Mouse (Mus musculus) fat pad, adult 2 months (tissue): ENCODE measurements at regions not wholly inside any gene's neighbourhood (a gene's known extent, or its start where the extent isn't known, plus 50 kb on each side); places are given as distances from the start of the nearest gene placed in this dataset.

ENCODE experiments used
- DNase-seq: peaks from one replicate; pipeline ENCODE4 v3.0.0-alpha.2; 2011; ENCODE audit warnings: low read depth, low spot score; ENCODE audit errors: extremely low read depth

DNA sequence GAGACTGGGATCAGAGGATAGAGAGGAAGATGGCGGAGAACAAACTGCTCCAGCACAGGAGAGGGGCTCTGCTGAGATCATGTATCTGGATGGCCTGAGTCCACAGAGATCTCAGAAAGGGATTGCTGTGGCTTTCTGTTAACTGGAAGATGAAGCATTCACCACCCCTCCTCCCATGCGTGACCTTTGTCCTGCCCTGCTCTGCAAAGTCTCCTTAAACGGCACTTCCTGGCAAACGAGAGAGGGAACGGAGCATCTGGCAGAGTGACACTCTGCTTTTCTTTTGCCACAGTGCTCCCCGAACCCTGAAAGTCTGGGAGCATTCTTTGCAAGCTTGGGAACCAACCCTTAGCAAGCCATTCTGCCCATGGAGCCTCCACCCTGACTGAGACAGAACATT is 147.1 kb downstream of the Adamts15 start:
- no peak for DNase-seq

DNA sequence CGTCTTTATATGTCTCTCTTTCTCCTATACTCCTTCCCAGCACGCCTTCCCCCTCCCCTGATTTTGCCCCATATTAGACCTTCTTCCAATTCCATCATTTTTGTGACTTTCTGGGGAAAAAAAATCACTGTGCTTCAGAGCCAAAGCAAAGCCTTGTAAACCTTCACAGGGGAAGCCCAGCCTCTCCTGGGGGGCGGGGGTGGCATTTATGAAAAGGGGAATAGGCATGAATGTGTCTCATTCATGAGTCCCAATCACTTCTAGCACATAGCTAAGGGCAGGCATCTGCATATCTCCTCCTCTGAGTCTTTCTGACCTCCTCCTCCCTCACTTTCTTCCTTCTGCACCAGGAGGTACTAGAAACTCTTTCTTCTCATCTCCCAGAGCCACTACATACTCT is 149.8 kb downstream of the Adamts15 start:
- DNase-seq, result no peak

DNA sequence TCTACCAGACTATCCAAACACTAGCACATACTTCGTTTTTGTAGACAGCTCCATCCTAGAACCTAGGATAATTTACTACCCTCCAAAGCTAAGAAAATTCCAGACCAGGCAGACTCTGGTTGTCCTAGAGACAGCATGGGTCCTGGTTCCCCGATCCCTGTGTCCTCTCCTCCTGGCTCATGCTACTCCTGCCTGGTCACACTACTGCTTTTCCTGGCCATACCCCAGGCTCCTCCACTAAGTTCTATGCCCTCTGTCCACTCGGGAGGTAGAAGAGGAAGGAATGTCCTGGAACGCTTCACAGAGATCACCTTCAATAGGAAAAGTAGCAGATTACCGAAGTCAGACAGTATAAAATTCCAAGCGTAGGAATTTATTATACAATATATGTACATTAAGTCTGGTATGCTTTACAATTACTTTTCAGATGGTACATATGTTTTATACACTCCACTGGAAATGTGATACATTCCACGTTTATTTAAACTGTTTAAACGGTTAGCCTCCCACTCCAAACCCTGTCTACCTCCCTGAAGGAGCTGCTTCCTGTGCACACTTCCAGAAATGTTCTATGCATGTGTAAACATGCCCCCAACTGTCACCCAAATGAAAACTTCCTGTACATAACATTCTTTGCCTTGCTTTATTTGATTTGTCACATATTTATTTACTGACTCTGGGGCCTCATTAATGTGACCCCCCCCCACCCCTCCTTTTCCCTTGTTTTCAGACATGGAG is 151.6 kb downstream of the Adamts15 start:
- DNase-seq, result no peak

DNA sequence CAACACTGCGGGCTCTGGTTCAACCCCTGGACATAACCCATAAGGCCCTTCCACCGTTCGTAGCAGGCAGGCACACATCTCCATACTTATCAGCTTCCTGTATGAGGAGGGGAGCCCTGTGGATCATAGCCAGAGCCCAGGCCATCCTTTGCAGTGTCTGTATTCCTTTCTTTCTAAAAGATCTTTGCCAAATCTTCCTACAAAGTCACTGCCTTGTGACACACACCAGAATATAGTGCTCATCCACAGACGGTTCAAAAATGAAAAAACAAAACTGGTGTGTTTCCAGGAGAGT is 152.9 kb downstream of the Adamts15 start:
- DNase-seq, result no peak

DNA sequence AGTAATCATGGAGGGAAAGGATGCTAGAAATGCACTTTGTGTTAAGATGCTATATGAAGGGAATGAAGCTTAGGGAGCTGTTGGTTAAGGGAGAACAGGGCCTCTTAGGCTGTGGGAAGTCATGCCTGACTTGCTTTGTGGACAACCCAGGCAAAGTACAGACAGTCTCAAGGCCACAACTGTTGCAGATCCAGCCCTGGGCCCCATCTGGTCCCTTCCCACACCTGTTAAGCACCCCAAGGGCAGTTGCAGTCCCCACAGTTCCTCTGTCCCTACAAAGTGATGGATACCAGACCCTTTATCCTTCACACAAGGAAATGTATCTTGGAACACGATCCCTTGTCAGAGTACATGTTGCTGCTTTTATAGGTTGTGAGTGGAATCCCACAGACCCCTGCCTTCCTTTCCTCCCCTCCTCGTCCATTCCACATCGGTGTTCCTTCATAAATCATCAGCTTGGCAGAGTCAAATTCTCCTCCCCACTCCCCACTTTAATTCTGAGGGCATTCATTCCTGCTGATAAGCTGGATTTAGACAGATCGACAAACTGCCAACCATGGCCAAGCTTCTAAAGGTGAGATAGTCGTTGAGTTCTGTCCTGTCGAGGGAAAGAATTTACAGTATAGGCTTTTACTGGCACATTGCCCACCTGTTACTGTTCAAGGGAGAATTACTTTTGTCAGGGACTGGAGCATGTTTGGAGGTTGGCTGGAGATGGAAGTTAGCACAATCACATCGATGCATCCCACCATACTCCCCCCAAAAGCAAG is 153.4 kb downstream of the Adamts15 start:
- no peak for DNase-seq

DNA sequence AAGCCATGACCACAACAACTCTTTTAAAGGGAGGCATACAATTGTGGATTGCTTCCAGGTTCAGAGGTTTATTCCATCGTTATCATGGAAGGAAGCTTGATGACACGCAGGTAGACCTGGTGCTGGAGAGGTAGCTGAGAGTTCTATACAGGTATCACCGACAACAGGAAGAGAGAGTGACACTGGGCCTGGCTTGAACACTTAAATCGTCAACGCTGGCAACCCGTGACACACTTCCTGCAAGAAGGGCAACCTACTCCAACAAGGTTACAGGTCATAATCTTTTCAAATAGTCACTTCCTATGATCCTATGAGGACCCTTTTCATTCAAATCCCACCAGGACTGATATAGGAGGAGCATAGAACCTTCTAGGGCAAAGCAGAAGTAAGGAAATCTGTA is 155.6 kb downstream of the Adamts15 start:
- DNase-seq, result no peak

DNA sequence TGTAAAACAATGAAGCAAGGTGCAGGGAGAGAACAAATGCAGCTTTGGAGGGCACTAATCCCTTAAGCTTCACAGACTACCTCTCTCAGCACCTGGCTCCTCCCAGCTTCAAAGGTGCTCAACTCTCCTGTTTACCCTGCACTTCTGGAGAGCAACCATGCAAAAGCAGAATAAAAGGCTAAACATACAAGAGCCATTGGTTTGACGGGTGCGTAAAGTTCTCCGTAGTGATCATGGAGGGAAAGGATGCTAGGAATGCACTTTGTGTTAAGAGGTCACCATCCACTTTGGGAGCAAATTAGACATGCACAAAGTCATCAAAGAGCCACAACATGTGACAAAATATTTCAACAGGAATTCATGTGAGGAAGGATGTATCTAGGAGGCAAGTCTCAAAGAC is 156.1 kb downstream of the Adamts15 start:
- no peak for DNase-seq

DNA sequence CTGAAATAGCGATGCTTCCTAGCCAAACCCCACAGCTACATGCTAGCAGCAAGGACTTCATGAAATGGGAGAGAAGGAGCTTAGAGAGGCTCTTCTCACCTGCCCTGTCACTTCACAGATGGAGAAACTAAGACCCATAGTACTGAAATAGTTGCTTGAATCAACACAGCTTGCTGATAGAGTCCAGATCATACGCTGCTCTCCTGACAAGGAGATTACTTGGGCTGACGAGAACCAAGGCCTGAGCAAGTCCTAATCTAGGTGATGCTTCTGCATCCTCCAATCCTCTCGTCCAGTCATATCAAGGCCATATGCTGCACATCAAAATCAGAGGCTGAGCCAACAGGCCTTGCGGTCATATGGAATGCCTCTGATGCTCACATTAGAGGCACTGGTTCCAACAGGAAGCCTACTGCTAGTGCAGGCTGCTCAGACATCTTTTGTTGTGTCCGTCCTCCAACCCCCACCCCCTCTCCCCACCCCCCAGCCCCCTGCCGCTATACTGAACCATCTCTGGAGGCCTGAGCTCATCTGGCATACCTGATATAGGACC is 157.2 kb downstream of the Adamts15 start:
- DNase-seq, result no peak

DNA sequence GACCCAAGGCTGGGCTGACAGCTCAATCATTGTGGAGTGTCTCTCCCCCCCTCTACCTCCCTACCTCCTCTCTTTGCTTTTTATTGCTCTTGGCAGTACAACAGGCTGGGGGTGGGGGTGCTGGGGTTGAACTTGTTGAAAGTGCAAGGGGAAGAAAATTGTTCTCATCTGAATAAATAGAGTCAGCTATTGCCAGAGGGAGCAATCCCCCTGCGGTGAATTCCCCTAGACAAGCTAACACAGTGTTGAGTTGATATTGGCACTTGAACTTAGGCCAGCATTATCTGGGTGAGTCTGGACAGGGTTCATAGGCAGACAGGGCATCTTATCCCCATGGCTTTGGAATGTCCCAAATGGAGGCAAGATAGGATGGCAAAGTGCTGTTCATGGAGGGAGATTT is 159.3 kb downstream of the Adamts15 start:
- no peak for DNase-seq

DNA sequence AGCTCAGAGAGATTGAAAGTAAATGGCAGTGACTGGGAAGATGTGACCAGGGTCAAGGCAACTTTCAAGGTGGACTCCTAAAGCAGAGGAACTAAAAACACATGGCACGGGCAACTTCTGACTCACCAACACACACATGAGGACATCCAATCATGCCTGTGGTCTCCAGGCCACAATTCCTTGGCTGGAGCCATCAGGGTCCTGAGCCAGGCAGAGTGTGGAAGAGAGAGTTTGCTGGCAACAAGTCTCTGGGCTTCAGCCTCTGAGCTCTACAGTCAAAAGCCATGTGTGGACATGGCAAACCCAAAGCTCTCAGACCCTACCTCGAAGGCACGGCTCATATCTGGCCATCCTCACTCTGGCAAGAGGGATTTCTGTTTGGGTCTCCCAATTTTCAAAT is 164.1 kb downstream of the Adamts15 start:
- DNase-seq, result no peak

DNA sequence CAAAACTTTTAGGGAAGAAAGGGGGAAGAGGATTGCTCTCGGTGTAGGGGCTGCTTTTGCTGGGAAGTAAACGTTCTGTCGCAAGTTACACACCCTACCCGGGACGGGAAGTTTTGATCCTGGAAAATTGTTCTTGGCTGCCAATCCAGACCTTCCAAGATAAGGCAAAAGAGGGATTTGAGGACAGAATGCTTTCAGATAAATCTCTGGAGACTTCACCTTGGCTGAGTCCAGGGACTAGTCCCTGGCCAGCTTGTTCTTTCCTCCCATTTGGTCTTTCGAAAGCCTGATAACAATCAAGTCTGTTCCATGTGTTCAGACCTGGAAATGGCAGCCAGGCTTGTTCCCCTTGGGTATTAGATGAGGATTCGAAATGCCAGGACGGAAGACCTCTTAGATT is 164.8 kb downstream of the Adamts15 start:
- peak; percentile 47 for DNase-seq

DNA sequence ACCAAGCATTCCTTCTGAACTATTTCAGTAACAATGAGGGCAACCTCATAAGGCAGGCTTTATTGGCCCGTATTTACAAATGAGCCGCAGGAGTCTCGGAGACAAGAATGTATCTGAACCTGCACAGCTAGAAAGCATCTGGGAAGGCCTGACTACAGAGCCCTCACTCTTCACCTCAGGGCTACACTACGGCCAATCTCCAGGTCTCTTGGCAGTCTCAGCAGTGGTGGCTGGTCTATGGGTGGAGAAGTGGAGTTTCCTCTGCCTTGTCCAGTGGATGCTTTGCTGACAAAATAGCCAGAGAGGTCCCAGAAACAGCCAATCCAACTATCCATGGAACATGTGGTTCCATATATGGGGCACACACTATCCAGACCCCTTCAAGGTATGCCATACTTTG is 165.5 kb downstream of the Adamts15 start:
- DNase-seq, result no peak

DNA sequence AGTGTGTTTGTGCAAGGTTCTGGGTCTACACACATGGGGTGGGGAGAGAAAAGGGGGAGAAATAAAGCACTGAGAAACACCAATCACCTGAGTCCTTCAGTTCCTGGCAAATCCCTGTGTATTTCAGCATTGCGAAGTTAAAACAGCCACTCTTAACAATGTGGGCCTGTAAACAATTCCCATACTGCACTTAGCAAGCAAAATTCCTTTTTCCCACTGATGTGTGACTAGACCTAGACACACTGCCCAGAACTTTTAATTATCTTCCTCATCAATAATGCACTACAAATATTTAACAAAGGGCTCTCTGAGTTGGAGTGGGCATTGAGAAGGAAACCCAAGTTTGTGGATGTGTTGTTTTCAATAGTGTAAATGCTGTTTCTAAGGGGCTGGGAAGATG is 166.7 kb downstream of the Adamts15 start:
- no peak for DNase-seq

DNA sequence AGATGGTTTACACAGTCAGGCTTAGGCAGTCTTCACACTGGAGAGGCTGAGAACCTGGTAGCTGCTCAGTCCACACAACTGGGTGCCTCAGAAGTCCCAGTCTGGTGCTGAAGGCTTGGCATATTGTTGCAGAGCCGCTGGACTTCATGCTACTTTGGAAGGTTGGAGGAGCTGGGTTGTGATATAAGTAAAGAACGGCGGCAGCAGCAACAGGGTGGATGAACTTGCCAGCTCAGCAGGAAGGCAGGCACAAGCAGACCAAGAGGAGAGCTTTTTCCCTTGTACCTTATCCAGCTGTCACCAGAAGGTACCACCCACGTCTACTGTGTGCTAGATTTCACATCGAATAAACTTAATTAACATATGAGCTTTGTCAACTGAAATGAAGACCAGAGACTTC is 167.4 kb downstream of the Adamts15 start:
- no peak for DNase-seq

DNA sequence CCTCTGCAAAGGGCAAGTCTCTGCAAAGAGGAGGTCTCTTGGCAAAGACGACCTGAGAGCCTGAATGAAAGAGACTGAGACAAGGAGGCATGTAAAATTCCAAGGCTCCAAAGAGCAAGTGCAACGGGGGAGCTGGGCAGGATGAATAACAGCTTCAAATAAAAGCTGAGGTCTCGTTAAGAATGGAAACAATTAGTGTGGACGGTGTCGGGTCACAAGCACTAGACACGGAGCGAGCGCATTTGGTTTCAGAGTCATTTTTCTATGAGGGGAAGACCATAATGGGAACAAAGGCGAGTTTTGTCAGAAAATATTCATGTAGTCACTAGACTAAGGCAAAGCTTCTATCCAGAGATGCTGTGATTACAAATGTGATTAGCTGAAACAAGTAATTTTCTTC is 178.8 kb downstream of the Adamts15 start:
- no peak for DNase-seq

DNA sequence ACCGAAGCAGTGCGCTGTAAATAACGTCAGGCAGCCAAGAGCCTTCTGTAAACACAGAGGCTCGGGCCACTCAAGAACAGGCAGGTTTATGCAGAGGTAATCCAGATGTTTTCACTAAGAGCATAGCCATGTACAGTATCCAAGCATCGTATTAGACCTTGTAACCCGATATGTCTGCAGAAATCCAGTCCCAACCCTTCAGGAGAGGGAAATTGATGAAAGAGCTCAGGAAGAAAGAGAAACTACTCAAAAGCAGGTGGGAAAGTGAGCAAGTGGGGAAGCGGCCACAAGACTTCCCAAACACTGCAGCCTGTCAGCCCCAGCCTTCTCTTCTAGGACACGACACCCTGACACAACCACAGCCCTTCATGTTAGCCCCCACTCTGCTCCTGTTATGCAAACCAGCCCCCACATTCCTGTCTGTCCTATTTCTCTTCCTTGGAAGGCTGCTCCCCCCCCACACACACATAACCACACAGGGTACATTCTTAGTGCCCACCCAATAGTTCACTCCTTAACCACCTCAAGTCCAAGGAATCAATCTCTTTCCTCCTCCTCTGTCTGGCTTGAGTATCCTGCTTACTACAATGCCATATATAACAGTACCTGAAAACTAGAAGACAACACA is 179.7 kb downstream of the Adamts15 start:
- DNase-seq, result no peak

DNA sequence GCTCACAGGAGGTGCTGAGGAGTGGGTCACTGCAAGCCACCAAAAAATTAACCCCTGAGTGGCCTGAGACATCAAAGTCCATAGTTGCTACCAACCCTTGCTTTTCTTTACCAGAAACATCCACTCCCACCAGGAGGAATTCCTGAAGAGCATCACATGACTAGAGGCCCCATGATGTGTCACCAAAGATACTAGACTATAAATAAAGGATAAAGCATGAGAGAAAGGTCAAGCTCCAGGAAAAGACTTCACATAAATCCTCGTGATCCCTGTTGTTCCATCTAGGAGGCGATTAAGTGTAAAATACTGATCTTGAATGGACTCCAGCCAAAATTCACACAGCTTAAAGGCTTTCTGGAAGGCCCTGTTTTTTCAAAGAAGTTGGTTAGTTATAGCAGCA is 190.6 kb downstream of the Adamts15 start:
- DNase-seq, result no peak

DNA sequence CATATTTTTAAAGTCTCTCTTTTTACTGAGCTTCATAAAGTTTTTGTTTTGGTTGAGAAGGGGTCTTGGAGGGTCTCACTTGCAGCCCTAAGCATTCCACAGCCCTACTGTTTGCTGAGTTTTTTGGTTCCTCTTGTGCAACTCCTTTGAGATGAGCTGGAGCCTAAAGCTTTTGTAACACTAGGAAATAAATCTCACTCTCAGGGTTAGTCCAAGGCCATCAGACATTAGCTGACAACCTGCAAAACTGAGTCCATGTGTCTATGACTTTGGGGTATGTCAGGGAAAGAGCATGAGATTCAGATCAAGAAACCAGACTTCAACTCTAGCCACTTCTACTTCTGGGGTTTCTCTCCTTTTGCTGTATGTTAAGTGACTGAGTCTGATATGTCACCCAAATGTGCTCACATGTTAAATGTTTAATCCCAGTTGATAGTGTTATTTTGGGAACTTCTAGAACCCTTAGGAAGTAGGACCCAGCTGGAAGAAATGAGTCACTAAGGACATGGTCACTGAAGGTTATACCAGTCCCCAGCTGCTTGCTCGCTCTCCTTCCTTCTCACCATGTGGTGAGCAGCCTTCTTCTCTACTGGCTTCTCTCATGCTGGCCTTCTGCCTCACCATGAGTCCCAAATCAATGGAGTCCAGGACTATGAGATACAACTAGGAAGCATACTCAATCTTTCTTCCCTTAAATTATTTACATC is 198.7 kb downstream of the Adamts15 start:
- DNase-seq, result no peak

DNA sequence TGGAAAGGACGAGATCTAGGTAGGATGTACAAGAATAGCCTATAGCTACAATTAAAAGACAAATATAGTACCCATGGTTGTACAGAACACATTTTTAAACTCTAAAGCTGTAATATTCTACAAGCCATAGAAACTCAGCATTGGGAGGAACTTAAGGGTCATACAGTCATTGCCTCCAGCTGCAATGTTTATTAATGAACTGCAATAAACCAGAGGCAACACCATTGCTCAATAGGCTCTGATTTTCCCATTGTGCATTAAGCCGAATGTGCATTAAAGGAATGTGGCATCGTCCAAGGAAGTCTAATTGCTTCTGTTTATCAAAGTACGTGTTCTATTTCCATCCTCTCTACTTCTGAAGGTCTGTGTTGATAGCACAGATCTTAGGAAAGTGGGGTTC is 200.4 kb downstream of the Adamts15 start:
- DNase-seq, result no peak

DNA sequence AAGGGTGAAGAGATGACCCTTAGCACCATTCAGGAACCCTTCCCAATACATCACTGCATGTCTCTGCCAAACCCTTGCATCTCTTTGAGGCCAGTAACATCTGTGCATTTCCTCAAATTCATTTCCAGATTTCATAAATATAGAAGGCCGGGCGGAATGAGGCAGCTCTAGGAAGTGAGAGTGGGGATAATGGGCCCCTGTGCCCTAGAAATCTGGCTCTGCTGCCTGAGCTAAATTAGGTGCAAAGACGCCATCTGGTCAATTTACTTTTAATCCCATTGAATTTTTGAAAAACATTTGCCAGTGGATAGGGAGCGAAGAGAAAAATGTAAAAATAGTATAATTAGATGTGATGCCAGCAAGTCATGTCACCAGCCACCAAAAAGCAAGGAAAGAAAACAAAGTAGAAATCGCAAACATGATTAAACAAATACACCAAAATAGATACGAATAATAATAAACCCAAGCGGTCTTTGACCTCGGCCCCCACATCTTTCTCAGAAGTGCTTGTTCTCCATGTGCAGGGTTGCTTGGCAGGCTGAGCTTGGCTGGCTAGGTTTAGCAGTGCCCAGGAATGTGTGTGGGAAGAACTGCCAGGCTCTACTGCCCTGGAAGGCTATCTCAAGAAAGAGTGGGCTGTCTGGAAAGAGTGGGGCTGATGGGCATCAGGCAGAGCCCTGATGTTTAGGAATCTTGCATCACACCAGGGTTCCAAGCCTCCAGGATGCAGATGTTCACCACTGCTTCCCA is 205.7 kb downstream of the Adamts15 start:
- DNase-seq, result no peak

DNA sequence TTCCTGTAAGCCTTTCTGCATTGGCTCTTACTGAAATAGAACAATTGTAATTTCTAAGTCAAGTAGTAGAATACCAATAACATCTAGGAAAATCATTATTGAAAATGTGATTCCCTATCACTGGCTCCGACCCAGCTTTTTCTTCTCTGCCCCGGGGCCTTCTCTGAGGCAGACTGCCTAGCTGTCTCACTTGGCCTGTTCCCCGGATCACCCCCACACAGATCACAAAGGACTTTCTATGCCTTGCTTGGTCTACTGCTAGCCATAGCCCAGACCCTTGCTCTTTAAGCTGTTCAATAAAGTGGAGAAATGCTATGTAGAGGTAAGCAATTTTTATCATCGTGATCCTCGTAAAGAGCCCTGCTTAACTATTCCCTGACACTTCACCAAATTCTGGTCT is 212.1 kb downstream of the Adamts15 start:
- no peak for DNase-seq
